Mouse (Mus musculus) gastrocnemius, adult 18-20 months (tissue): ENCODE data around the gene Armc10. TPM values are rescaled to one million over a fixed set of nuclear protein-coding genes. Genes with fewer than 3 reads are reported as not detected.
"Not testable (repeated sequence)": the region's sequence is repeated elsewhere in the genome, so short reads cannot be mapped to it uniquely, and the experiment has no call there.

ENCODE experiments used
- DNase-seq: peaks from one replicate; pipeline ENCODE4 v3.0.0; 2021; ENCODE audit warnings: low spot score
- total RNA-seq, 2 experiments: library from RNA; stranded (reverse); gene quantifications; 2 replicates each; pipeline ENCODE4 v1.2.3; 2021

Gene Armc10
- total RNA-seq, 2 experiments from 2014 or later: 4.4 to 4.7 TPM

GRCm38 (mm10) chr5:21702873-21703475 lies 57.4 kb downstream of the Armc10 start:
- DNase-seq: peak; percentile 37

- no peak for DNase-seq
Observed at GRCm38 (mm10) chr5:21703708-21704107, 58.1 kb downstream of the Armc10 start.

GRCm38 (mm10) chr5:21706546-21706945 lies 60.9 kb downstream of the Armc10 start:
- no peak for DNase-seq

GRCm38 (mm10) chr5:21708011-21708410 lies 62.4 kb downstream of the Armc10 start:
- not testable (repeated sequence) for DNase-seq

Other genes starting within 250 kb of the Armc10 start
- 1 to 10 TPM; 3.5 to 4.8 TPM for gene Ccdc146, start 221.1 kb upstream of the Armc10 start, total RNA-seq
- gene Fam185a, start 220.9 kb upstream of the Armc10 start, total RNA-seq: 10 to 100 TPM in 1 of 2 experiments, 1 to 10 TPM in 1; 8.8 to 10.7 TPM
- 1 to 10 TPM; 1.2 to 1.3 TPM for gene Lrrc17, start 102.3 kb upstream of the Armc10 start, total RNA-seq
- not detected for gene Fbxl13, start 179 bp upstream of the Armc10 start, total RNA-seq
- 10 to 100 TPM in 1 of 2 experiments, 1 to 10 TPM in 1; 8.8 to 11.5 TPM for gene Napepld, start 55.6 kb downstream of the Armc10 start, total RNA-seq
- 100 to 1,000 TPM; 101 to 113 TPM for gene Pmpcb, start 91.3 kb downstream of the Armc10 start, total RNA-seq
- 10 to 100 TPM; 24.2 to 25.0 TPM for gene Dnajc2, start 139.4 kb downstream of the Armc10 start, total RNA-seq
- 100 to 1,000 TPM; 115 to 125 TPM for gene Psmc2, start 139.5 kb downstream of the Armc10 start, total RNA-seq
- not detected for gene Slc26a5, start 219.8 kb downstream of the Armc10 start, total RNA-seq